Mouse (Mus musculus) cerebellum, adult 8-10 months (tissue): ENCODE results near the gene Abcc9.
"Not testable (repeated sequence)": the region's sequence is repeated elsewhere in the genome, so short reads cannot be mapped to it uniquely, and the experiment has no call there.

Source experiments
- DNase-seq: peaks from one replicate; pipeline ENCODE4 v3.0.0; 2022

Abcc9 gene

GRCm38 (mm10) chr6:142701161-142701560, 954 bp downstream of the Abcc9 start:
- DNase-seq = no peak

- no peak for DNase-seq
Observed at GRCm38 (mm10) chr6:142700753-142701152, 1.4 kb downstream of the Abcc9 start.

- DNase-seq = no peak
Observed at GRCm38 (mm10) chr6:142692085-142692484, 10.0 kb downstream of the Abcc9 start.

GRCm38 (mm10) chr6:142689673-142690072, 12.4 kb downstream of the Abcc9 start:
- DNase-seq = no peak

- DNase-seq = no peak
Observed at GRCm38 (mm10) chr6:142682985-142683691, 19.0 kb downstream of the Abcc9 start.

- no peak for DNase-seq
Observed at GRCm38 (mm10) chr6:142670021-142670420, 32.1 kb downstream of the Abcc9 start.

GRCm38 (mm10) chr6:142669343-142669742, 32.8 kb downstream of the Abcc9 start:
- DNase-seq = no peak

GRCm38 (mm10) chr6:142668831-142669230, 33.3 kb downstream of the Abcc9 start:
- DNase-seq = no peak

- no peak for DNase-seq
Observed at GRCm38 (mm10) chr6:142668419-142668766, 33.7 kb downstream of the Abcc9 start.

GRCm38 (mm10) chr6:142667701-142668418, 34.3 kb downstream of the Abcc9 start:
- DNase-seq = no peak

GRCm38 (mm10) chr6:142662056-142662455, 40.1 kb downstream of the Abcc9 start:
- DNase-seq = not testable (repeated sequence)

- no peak for DNase-seq
Observed at GRCm38 (mm10) chr6:142659038-142659437, 43.1 kb downstream of the Abcc9 start.

- no peak for DNase-seq
Observed at GRCm38 (mm10) chr6:142654561-142654960, 47.6 kb downstream of the Abcc9 start.

- no peak for DNase-seq
Observed at GRCm38 (mm10) chr6:142652175-142652574, 49.9 kb downstream of the Abcc9 start.

GRCm38 (mm10) chr6:142649331-142649730, 52.8 kb downstream of the Abcc9 start:
- DNase-seq = no peak

GRCm38 (mm10) chr6:142645474-142645873, 56.6 kb downstream of the Abcc9 start:
- no peak for DNase-seq

GRCm38 (mm10) chr6:142639301-142639700, 62.8 kb downstream of the Abcc9 start:
- no peak for DNase-seq

GRCm38 (mm10) chr6:142635654-142636053, 66.5 kb downstream of the Abcc9 start:
- no peak for DNase-seq

GRCm38 (mm10) chr6:142635185-142635583, 66.9 kb downstream of the Abcc9 start:
- no peak for DNase-seq

GRCm38 (mm10) chr6:142634530-142635184, 67.5 kb downstream of the Abcc9 start:
- DNase-seq = no peak

- no peak for DNase-seq
Observed at GRCm38 (mm10) chr6:142623351-142623750, 78.8 kb downstream of the Abcc9 start.

- DNase-seq = no peak
Observed at GRCm38 (mm10) chr6:142616659-142617058, 85.5 kb downstream of the Abcc9 start.

GRCm38 (mm10) chr6:142614324-142614723, 87.8 kb downstream of the Abcc9 start:
- DNase-seq = peak; percentile 3

- no peak for DNase-seq
Observed at GRCm38 (mm10) chr6:142612366-142612765, 89.7 kb downstream of the Abcc9 start.
